Mouse (Mus musculus) right cerebral cortex, postnatal 4 days (tissue): ENCODE data around the gene Sbk2.

Source experiments
- DNase-seq: peaks from one replicate; pipeline ENCODE4 v3.0.0-alpha.2; 2022

Gene Sbk2

DNA sequence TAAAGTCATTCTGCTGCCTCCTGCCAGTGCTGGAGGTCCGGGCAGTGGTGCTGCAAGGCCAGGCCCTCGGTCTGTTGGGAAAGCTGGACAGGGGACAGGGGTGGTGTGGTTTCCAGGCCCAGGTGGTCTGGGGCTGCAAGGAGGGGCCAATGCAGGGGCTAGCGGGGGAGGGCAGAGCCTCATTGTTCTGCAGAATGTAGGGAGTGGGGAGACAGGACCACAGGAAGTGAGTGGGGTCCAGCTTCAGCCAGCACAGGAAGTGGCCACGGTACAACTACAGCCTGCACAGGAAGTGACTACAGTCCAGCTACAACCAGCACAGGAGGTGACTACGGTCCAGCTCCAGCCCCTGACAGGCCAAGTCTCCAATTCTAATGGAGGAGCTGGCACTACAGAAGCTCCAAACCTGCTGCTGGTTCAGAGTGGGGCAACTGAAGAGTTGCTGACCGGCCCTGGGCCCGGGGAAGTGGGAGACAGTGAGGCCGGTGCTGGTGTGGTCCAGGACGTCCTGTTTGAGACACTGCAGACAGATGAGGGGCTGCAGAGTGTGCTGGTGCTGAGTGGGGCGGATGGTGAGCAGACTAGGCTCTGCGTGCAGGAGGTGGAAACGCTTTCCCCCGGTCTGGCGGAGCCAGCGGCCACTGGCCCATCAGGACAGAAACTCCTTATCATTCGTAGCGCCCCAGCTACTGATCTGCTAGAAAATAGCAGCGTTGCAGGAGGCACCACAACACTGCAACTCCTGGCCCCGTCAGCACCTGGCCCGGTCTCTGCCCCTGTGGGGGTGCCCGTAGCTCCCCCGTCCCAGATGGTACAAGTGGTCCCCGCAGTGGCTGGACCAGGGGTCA lies 43.0 kb downstream of the Sbk2 start:
- no peak for DNase-seq

DNA sequence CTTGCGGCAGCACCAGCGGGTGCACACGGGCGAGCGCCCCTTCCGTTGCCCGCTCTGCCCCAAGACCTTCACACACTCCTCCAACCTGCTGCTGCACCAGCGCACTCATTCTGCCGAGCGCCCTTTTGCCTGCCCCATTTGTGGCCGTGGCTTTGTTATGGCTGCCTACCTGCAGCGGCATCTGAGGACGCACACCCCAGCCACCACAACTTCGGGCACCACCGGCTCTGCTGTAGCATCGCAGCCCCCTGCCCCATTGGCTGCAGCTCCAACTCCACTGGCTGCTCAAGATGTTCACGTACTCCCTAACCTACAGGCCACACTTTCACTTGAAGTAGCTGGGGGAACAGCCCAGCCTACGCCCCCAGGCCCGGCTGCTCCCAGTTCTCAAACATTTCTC lies 43.7 kb downstream of the Sbk2 start:
- DNase-seq, result no peak

- DNase-seq, result no peak
These were observed 44.2 kb downstream of the Sbk2 start for GRCm38 (mm10) chr7:4919971-4920370.

DNA sequence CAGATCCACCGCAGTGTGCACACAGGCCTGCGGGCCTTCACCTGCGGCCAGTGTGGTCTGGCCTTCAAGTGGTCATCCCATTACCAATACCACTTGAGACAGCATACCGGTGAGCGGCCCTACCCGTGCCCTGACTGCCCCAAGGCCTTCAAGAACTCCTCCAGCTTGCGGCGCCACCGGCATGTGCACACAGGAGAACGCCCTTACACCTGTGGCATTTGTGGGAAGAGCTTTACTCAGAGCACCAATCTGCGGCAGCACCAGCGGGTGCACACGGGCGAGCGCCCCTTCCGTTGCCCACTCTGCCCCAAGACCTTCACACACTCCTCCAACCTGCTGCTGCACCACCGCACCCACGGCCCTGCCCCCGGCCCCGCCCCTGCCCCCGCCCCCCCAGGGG lies 45.1 kb downstream of the Sbk2 start:
- DNase-seq, result no peak

- no peak for DNase-seq
These were observed 45.5 kb downstream of the Sbk2 start for GRCm38 (mm10) chr7:4918681-4919080.

DNA sequence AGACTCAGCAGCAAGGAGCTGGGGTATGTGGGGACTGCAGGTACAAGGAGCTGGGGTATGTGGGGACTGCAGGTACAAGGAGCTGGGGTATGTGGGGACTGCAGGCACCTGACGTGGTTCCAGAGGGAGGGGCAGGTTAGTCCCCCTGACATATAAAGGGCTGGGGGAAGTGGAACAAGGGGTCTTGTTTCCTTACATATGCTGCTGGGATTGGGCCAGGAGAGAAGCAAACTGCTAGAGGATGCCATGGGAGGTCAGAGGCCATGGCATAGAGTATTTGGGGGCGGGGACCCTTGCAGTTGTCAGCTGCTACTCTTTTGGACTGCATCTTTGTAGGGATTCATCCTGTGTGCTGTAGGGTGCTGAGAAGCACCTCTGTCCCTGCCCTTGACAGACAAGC lies 46.7 kb downstream of the Sbk2 start:
- DNase-seq, result no peak

GRCm38 (mm10) chr7:4915669-4916416 lies 48.4 kb downstream of the Sbk2 start:
- peak; percentile 38 for DNase-seq

DNA sequence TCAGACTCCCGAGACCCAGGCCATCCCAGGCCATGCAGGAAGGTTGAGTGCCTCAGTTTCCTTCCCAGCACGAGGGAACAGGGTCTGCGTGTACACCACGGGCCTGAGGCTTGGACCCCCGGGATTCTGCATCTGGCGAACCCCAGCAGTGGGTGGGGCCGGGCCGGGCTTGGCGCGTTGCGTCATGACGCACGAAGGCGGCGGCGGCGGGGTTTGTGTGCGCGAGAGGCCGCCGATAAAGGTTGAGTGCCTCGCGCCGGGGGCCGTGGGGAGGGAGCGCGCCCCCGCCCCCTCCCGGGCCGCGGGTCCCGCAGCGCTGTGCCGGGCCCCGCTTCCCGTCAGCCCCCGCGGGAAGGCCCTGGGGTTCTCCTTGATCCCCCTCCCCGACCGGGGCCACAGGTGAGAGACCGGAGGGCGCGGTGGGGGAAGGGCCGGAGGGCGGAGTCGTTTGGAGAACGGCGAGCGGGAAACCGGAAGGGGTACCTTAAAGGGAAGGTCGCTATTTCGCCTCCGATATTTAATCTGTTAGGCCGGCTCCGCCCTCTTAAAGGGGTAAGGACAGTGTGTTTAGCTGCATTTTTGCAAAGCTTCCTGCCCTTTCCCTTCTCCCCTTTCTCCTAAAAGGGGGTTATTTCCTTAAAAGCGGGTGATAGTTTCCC lies 49.1 kb downstream of the Sbk2 start, which contains the start of gene Zfp628:
TSS of gene Zfp628 (plus strand) at position 211 of the 659 bp plus-strand sequence.
- DNase-seq, result peak; percentile 96

GRCm38 (mm10) chr7:4912248-4912647 lies 52.0 kb downstream of the Sbk2 start:
- no peak for DNase-seq

GRCm38 (mm10) chr7:4911561-4911960 lies 52.6 kb downstream of the Sbk2 start:
- DNase-seq, result peak; percentile 80

- DNase-seq, result no peak
These were observed 57.7 kb downstream of the Sbk2 start, which contains the start of gene Gm36210 for GRCm38 (mm10) chr7:4906466-4906950. Gene Gm36210, minus strand, starts transcription at chr7:4906516.

GRCm38 (mm10) chr7:4902404-4902803 lies 61.8 kb downstream of the Sbk2 start:
- DNase-seq, result no peak

- DNase-seq, result peak; percentile 58
These were observed 63.0 kb downstream of the Sbk2 start for GRCm38 (mm10) chr7:4901171-4901570.

GRCm38 (mm10) chr7:4900523-4900851 lies 63.7 kb downstream of the Sbk2 start:
- no peak for DNase-seq

DNA sequence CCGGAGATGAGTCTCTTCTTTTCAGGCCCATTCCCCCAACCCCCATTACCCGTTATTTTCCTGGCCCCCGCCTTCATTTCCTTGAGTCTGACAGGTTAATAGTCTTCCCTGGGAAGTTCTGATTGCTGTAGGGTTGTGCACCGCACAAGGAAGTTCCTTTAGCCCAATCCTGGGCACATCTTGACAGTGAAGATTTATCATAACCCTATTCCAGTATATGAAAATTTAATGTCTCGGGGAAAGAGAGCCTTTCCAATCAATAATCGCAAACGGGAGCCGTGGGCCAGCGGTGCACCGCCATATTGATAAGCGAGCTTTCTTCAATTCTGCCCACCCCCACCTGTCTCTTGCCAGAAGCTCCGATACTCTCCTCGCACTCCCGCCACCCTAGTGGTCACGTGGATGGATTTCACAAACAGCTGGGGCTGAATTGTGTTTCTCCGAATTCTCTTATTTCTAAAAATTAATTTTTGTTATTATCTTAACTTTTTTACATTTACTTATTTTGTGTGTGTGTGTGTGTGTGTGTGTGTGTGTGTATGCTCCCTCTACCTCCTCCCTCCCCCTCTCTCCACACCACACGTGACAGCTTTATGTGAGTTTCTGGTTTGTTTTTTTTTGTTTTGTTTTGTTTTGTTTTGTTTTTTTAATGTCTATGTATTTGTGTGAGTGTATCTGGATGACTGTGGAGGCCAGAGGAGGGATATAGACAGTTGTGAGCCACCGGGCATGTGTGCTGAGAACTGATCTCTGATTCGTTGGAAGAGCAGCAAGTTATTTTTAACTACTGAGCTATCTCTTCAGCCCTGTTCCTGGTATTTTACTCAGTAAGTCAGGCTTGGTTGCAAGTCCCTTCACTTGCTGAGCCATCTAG lies 64.3 kb downstream of the Sbk2 start:
- no peak for DNase-seq

GRCm38 (mm10) chr7:4898851-4899648 lies 65.2 kb downstream of the Sbk2 start:
- no peak for DNase-seq

DNA sequence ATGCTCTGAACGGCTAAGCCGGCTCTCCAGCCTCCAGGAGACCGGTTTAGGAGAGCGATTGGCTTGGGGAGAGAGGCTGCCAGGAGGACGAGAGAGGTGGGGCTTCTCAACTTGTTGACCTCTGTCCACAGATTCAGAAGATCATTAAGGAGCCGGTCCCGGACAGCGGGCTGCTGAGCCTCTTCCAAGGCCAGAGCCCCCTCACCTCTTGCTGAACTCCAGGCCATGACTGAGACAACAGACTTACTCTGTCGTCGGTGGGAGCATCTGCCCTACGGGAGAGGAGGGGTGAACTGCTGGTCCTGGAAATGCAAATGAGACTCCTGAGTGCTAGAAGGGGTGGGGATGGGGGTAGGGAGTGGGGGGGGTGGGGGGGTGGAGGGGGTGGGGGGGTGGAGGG lies 69.0 kb downstream of the Sbk2 start:
- DNase-seq, result no peak
